Mouse (Mus musculus) small intestine, adult 2 months (tissue): ENCODE results near the gene Flywch2.

Experiments used
- CTCF ChIP-seq: fragments of 200-500 bp; IDR thresholded peaks from 2 replicates; pipeline ENCODE4 v1.5.1; 2012; ENCODE audit warnings: low read depth, mild to moderate bottlenecking, control low read depth, inconsistent platforms, low read length, moderate library complexity, mixed read lengths; ENCODE audit not compliant: insufficient replicate concordance, insufficient read length; ENCODE audit errors: extremely low read depth
- POLR2A ChIP-seq: fragments of 200-500 bp; IDR thresholded peaks from 2 replicates; pipeline ENCODE4 v1.6.1; 2012; ENCODE audit warnings: low read depth, mild to moderate bottlenecking, control low read depth, inconsistent platforms, low read length, moderate library complexity

- TF ChIP-seq CTCF: no peak
- TF ChIP-seq POLR2A: no peak
Measured at GRCm38 (mm10) chr17:23738836-23739201, 47.1 kb downstream of the Flywch2 start.
